9 mouse cellular contexts compared by ENCODE assay signal in genomic region chr4:116991366-116991765, GRCm38 (mm10). TPM values are rescaled to one million over a fixed set of nuclear protein-coding genes. Genes with fewer than 3 reads are reported as not detected.
A peak's percentile ranks its signal among the peaks of the same experiment; 100 is the strongest.
DNase-seq lines count a peak whose midpoint lies in the region; ATAC-seq lines count a peak whose summit lies in the region.
"Had no signal": no experiment of that assay in that cellular context is flagged by ENCODE, and none has a peak within 500 bp of the region (broad histone marks: within the 10 kb centered on the region; RNA-seq: fewer than 3 reads in every experiment).

No protein-coding gene starts in this region.

- peaks cover 31% of the 10 kb centered on the region for H3K4me1 ChIP-seq in liver, embryonic 16.5 days (ENCODE audit: control insufficient read depth, low read depth, low read length)

- 13% methylated on average over 7 of the region's 7 CpGs for WGBS in liver, embryonic 16.5 days (ENCODE audit: insufficient replicate concordance)

- H3K4me3 ChIP-seq in liver, embryonic 16.5 days (ENCODE audit: low read depth, low read length) = peak overlapping the region; percentile 95
- H3K4me3 ChIP-seq: limb, embryonic 15.5 days had no signal

- H3K27me3 ChIP-seq in liver, embryonic 16.5 days (ENCODE audit: control insufficient read depth, insufficient read depth, low read depth, low read length) = no peaks in the 10 kb centered on the region
- H3K27me3 ChIP-seq: limb, embryonic 15.5 days had no signal

- peak; percentile 76 for DNase-seq in CD4-positive helper T cell, adult 2 months (ENCODE audit: low read depth, low spot score)
- peak; percentile 90 for DNase-seq in NIH3T3 (ENCODE audit: low read depth)
- DNase-seq in cerebellum, adult 9-11 months = peak; percentile 89
- peak; percentile 85 to 86 for DNase-seq in frontal cortex, postnatal 25 days (ENCODE audit: low spot score in 2 of 2)
- peak; percentile 85 for DNase-seq in kidney, postnatal 14 days
- peak; percentile 73 for DNase-seq in ovary, postnatal 36 days (ENCODE audit: low spot score)
- DNase-seq in thymus, postnatal 4 days = peak; percentile 88

- no peak overlapping the region for H3K27ac ChIP-seq in liver, embryonic 16.5 days (ENCODE audit: low read length)
- H3K27ac ChIP-seq: limb, embryonic 15.5 days had no signal

- H3K9ac ChIP-seq in liver, embryonic 16.5 days (ENCODE audit: low read depth, low read length) = peak overlapping the region; percentile 14; the same call in 1 of the 2 replicates
- H3K9ac ChIP-seq: limb, embryonic 15.5 days had no signal

- H3K4me2 ChIP-seq in liver, embryonic 16.5 days (ENCODE audit: low read depth, low read length) = peak overlapping the region; percentile 71
- H3K4me2 ChIP-seq: limb, embryonic 15.5 days had no signal

- H3K9me3 ChIP-seq in liver, embryonic 16.5 days (replicated peaks; ENCODE audit: control insufficient read depth, low read length) = no peaks in the 10 kb centered on the region
- H3K9me3 ChIP-seq: limb, embryonic 15.5 days had no signal

- peaks cover 31% of the 10 kb centered on the region for H3K36me3 ChIP-seq in liver, embryonic 16.5 days (ENCODE audit: control insufficient read depth, insufficient read depth)

- no peak for ATAC-seq in liver, embryonic 16.5 days (ENCODE audit: low read depth)

RNA-seq across cellular contexts. Expression of gene Urod, which starts 2.8 kb away (rescaled TPM):
- 518 and 567 TPM in 2 replicates for polyA plus RNA-seq in liver, embryonic 16.5 days (2015; fragmentation: Nextera tagmentation; extraction: Ambion mirVana)

RNA-seq across cellular contexts. Expression of gene Hectd3, which starts 3.8 kb away (rescaled TPM):
- 6.1 and 6.5 TPM in 2 replicates for polyA plus RNA-seq in liver, embryonic 16.5 days (2015; fragmentation: Nextera tagmentation; extraction: Ambion mirVana)

RNA-seq across cellular contexts. Expression of gene Eif2b3, which starts 27.8 kb away (rescaled TPM):
- 20.3 and 20.8 TPM in 2 replicates for polyA plus RNA-seq in liver, embryonic 16.5 days (2015; fragmentation: Nextera tagmentation; extraction: Ambion mirVana)
